Mouse (Mus musculus) heart, postnatal 0 days (tissue): Measurements from ENCODE around the gene Rhebl1. TPM values are rescaled to one million over a fixed set of nuclear protein-coding genes. Genes with fewer than 3 reads are reported as not detected.

Experiments used
- ATAC-seq: fragments of 200-750 bp; cut with Nextera tagmentation; 2 replicates; pipeline ENCODE4 v1.8.0; 2017; ENCODE audit warnings: low read depth, moderate number of reproducible peaks, moderate library complexity; ENCODE audit not compliant: insufficient read depth
- DNase-seq: peaks from one replicate; pipeline ENCODE4 v3.0.0-alpha.2; 2016; ENCODE audit warnings: low spot score
- H3K27ac ChIP-seq: fragments of 300-500 bp; sonication (generic); 2 replicates; pipeline ENCODE4 v1.5.1; 2014; ENCODE audit warnings: low read depth, mild to moderate bottlenecking
- H3K27me3 ChIP-seq: fragments of 300-500 bp; sonication (generic); 2 replicates; pipeline ENCODE4 v1.6.1; 2014; ENCODE audit warnings: low read length, mixed read lengths; ENCODE audit not compliant: control insufficient read depth, insufficient read depth
- H3K36me3 ChIP-seq: fragments of 300-500 bp; sonication (generic); replicated peaks from 2 replicates; pipeline ENCODE4 v1.6.1; 2014; ENCODE audit warnings: low read length, mixed read lengths; ENCODE audit not compliant: control insufficient read depth, insufficient read depth
- H3K4me1 ChIP-seq: fragments of 300-500 bp; sonication (generic); 2 replicates; pipeline ENCODE4 v1.6.1; 2014; ENCODE audit warnings: antibody characterized with exemption; ENCODE audit not compliant: control insufficient read depth, insufficient read depth
- H3K4me2 ChIP-seq: fragments of 300-500 bp; sonication (generic); 2 replicates; pipeline ENCODE4 v1.6.1; 2014; ENCODE audit warnings: low read depth, mild to moderate bottlenecking, low read length, moderate library complexity
- H3K4me3 ChIP-seq: fragments of 300-500 bp; sonication (generic); 2 replicates; pipeline ENCODE4 v1.5.1; 2014; ENCODE audit warnings: low read depth, low read length
- H3K9ac ChIP-seq: fragments of 300-500 bp; sonication (generic); replicated peaks from 2 replicates; pipeline ENCODE4 v1.6.1; 2014; ENCODE audit warnings: low read depth, low read length, mixed read lengths
- H3K9me3 ChIP-seq: fragments of 300-500 bp; sonication (generic); replicated peaks from 2 replicates; pipeline ENCODE4 v1.6.1; 2016; ENCODE audit warnings: low read length; ENCODE audit not compliant: control insufficient read depth
- CTCF ChIP-seq: IDR thresholded peaks from 2 replicates; pipeline ENCODE4 v1.5.1; 2016; ENCODE audit warnings: antibody characterized with exemption, control low read depth, low read depth
- EP300 ChIP-seq: IDR thresholded peaks from 2 replicates; pipeline ENCODE4 v1.6.1; 2016; ENCODE audit warnings: antibody characterized with exemption, low read depth
- WGBS: fragments of 180-500 bp; shearing (Covaris S2); extraction: QIAGEN DNeasy Blood & Tissue Kit; methylation state at CpG from one replicate; pipeline ENCODE4 v1.1.7; 2014; 5-methylcytosine and 5-hydroxymethylcytosine counted together
- polyA plus RNA-seq: library from polyadenylated mRNA; unstranded; fragments of >200 nt; fragmentation: Nextera tagmentation; extraction: Ambion mirVana; gene quantifications from 2 replicates; pipeline ENCODE4 v1.2.1, GENCODE M21; 2015
- total RNA-seq: library from RNA; depleted of rRNA; stranded (reverse); fragments of >200 nt; gene quantifications from 2 replicates; pipeline ENCODE4 v1.2.3, GENCODE M21; 2014; ENCODE audit warnings: low replicate concordance; rRNA removed

The Rhebl1 gene
- total and polyA plus RNA-seq, 2 experiments from 2014 or later = 4.1 to 12.6 TPM

- Histone ChIP-seq H3K4me3 (no peak overlapping the region), H3K36me3 (peaks cover 59% of the 10 kb centered on the region), H3K4me1 (peaks cover 5% of the 10 kb centered on the region; the same call in 1 of the 2 replicates), H3K9me3 (no peaks in the 10 kb centered on the region), H3K27ac (no peak overlapping the region), H3K4me2 (no peak overlapping the region), H3K9ac (no peak overlapping the region), H3K27me3 (no peaks in the 10 kb centered on the region)
- 86% methylated on average over 13 of the region's 13 CpGs for WGBS
- no peak for DNase-seq
- no peak for ATAC-seq
- TF ChIP-seq EP300 = no peak
- TF ChIP-seq CTCF = no peak
Observed at GRCm38 (mm10) chr15:98834059-98834458, 60.3 kb downstream of the Rhebl1 start.

GRCm38 (mm10) chr15:98833281-98833680, 61.1 kb downstream of the Rhebl1 start:
- ATAC-seq (no peak), DNase-seq (no peak)
- Histone ChIP-seq H3K4me3 (no peak overlapping the region), H3K9ac (no peak overlapping the region), H3K4me2 (no peak overlapping the region), H3K4me1 (peaks cover 8% of the 10 kb centered on the region; the same call in 1 of the 2 replicates), H3K9me3 (no peaks in the 10 kb centered on the region), H3K27me3 (no peaks in the 10 kb centered on the region), H3K27ac (0 out of 2 replicates have a peak overlapping the region, but pooled peaks have one; percentile 74), H3K36me3 (peaks cover 51% of the 10 kb centered on the region)
- WGBS = 88% methylated on average over 11 of the region's 11 CpGs
- no peak for TF ChIP-seq CTCF
- no peak for TF ChIP-seq EP300

DNA sequence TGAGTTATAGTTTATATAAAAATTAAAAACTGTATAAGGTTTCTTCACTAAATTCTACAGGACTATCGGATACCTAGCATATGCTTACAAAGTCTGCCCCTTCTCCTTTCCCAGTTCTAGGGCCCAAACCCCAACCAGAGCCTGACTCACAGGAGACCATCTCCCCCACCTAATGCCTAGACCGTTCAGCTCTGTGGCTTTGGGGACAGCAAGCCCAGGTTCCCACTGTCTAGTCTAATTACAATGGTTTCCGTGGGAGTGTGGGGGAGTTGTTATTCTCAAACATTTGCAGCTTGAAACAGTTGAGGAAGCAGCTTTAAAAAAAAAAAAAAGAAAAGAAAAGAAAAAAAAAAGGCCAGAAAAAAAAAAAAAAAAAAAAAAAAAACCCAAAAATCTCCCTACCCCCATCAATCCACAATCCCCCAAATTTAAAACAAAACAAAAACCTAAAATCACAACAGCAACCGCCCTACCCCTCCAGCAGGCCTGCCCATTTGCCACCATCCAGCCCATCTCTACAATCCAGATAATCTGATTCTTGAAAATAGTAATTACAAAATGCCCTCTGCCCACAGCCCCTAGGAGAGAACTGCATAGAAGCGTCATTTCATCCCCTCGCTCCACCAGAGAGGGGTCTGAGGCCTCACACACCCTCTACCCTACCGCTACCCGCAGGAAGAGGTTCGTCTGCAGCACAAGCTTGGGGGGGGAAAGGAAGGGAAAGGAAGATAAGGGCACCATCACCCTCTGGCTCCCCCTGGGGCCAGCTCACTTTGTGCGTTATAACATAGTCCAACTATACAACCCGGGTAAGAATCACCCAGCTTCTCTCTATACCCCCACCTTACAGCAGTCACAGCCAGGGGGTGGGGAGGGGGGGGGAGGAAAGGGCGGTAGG, 61.9 kb downstream of the Rhebl1 start:
- H3K4me1 ChIP-seq = peaks cover 12% of the 10 kb centered on the region; the same call in 1 of the 2 replicates
- H3K36me3 ChIP-seq = peaks cover 48% of the 10 kb centered on the region
- H3K27ac ChIP-seq = peak overlapping the region; percentile 99
- H3K27me3 ChIP-seq = no peaks in the 10 kb centered on the region
- H3K9me3 ChIP-seq = no peaks in the 10 kb centered on the region
- TF ChIP-seq EP300 = no peak
- no peak for TF ChIP-seq CTCF
- no peak overlapping the region for H3K9ac ChIP-seq
- no peak for ATAC-seq
- H3K4me2 ChIP-seq = peak overlapping the region; percentile 64
- H3K4me3 ChIP-seq = no peak overlapping the region
- no peak for DNase-seq
- 43% methylated on average over 12 of the region's 12 CpGs for WGBS

GRCm38 (mm10) chr15:98831684-98832035, 62.7 kb downstream of the Rhebl1 start:
- peak overlapping the region; percentile 64 for H3K4me2 ChIP-seq
- WGBS = 16% methylated on average over 9 of the region's 9 CpGs
- peak overlapping the region; percentile 99 for H3K27ac ChIP-seq
- H3K36me3 ChIP-seq = peaks cover 40% of the 10 kb centered on the region
- H3K4me1 ChIP-seq = peaks cover 12% of the 10 kb centered on the region; the same call in 1 of the 2 replicates
- TF ChIP-seq CTCF (no peak), EP300 (peak; percentile 37; the same call in 1 of the 2 replicates)
- H3K9me3 ChIP-seq = no peaks in the 10 kb centered on the region
- no peak for ATAC-seq
- peak overlapping the region; percentile 92 for H3K4me3 ChIP-seq
- no peak for DNase-seq
- no peaks in the 10 kb centered on the region for H3K27me3 ChIP-seq
- H3K9ac ChIP-seq = peak overlapping the region; percentile 97; the same call in 1 of the 2 replicates

GRCm38 (mm10) chr15:98830736-98831683, 63.3 kb downstream of the Rhebl1 start, which contains the start of gene Prkag1:
Prkag1 (minus strand) TSS chr15:98831521.
- under 1% methylated on average over 59 of the region's 66 CpGs for WGBS

More at GRCm38 (mm10) chr15:98830736-98831683, 63.3 kb downstream of the Rhebl1 start, which contains the start of gene Prkag1:
- ATAC-seq = peak; percentile 96
- peak within 1 kb of the TSS; percentile 97 for H3K9ac ChIP-seq
- H3K4me3 ChIP-seq = peak within 1 kb of the TSS; percentile 92
- H3K4me1 ChIP-seq = peaks cover 12% of the 10 kb centered on the region; the same call in 1 of the 2 replicates
- peaks cover 34% of the 10 kb centered on the region for H3K36me3 ChIP-seq
- peak within 1 kb of the TSS; percentile 99 for H3K27ac ChIP-seq
- no peaks in the 10 kb centered on the region for H3K9me3 ChIP-seq
- H3K4me2 ChIP-seq = peak within 1 kb of the TSS; percentile 64
- H3K27me3 ChIP-seq = no peaks in the 10 kb centered on the region
- TF ChIP-seq EP300 = peak; percentile 83
- TF ChIP-seq CTCF = peak; percentile 42; the same call in 1 of the 2 replicates
- DNase-seq = peak; percentile 98

Other genes starting within 250 kb of the Rhebl1 start
- 25.1 and 32.7 TPM in 2 replicates for gene Ddx23, start 231.6 kb downstream of the Rhebl1 start, total RNA-seq
- 11.8 and 12.9 TPM in 2 replicates for gene Ddx23, start 231.6 kb downstream of the Rhebl1 start, polyA plus RNA-seq
- 7.1 and 13.0 TPM in 2 replicates for gene Rnd1, start 217.1 kb downstream of the Rhebl1 start, total RNA-seq
- 1.0 and 1.1 TPM in 2 replicates for gene Rnd1, start 217.1 kb downstream of the Rhebl1 start, polyA plus RNA-seq
- 0.77 TPM in 1 of 2 replicates, not detected in the other for gene Ccdc65, start 186.3 kb downstream of the Rhebl1 start, total RNA-seq
- 0.25 and 0.86 TPM in 2 replicates for gene Ccdc65, start 186.3 kb downstream of the Rhebl1 start, polyA plus RNA-seq
- 4.3 and 26.7 TPM in 2 replicates for gene Fkbp11, start 166.3 kb downstream of the Rhebl1 start, total RNA-seq
- 21.7 and 22.0 TPM in 2 replicates for gene Fkbp11, start 166.3 kb downstream of the Rhebl1 start, polyA plus RNA-seq
- gene Arf3, start 131.3 kb downstream of the Rhebl1 start, total RNA-seq = 27.6 and 28.7 TPM in 2 replicates
- 15.9 and 17.3 TPM in 2 replicates for gene Arf3, start 131.3 kb downstream of the Rhebl1 start, polyA plus RNA-seq
- gene Wnt10b, start 116.4 kb downstream of the Rhebl1 start, total RNA-seq = not detected in 2 replicates
- gene Wnt10b, start 116.4 kb downstream of the Rhebl1 start, polyA plus RNA-seq = 0.07 TPM in 1 of 2 replicates, not detected in the other
- not detected in 2 replicates for gene Wnt1, start 104.7 kb downstream of the Rhebl1 start, total RNA-seq
- not detected in 2 replicates for gene Wnt1, start 104.7 kb downstream of the Rhebl1 start, polyA plus RNA-seq
- 1.4 and 1.9 TPM in 2 replicates for gene Ddn, start 85.0 kb downstream of the Rhebl1 start, total RNA-seq
- 0.11 TPM in 2 replicates for gene Ddn, start 85.0 kb downstream of the Rhebl1 start, polyA plus RNA-seq
- gene Prkag1, start 63.0 kb downstream of the Rhebl1 start, total RNA-seq = 115 and 134 TPM in 2 replicates
- 113 and 114 TPM in 2 replicates for gene Prkag1, start 63.0 kb downstream of the Rhebl1 start, polyA plus RNA-seq
- 31.6 and 34.4 TPM in 2 replicates for gene Kmt2d, start 23.3 kb downstream of the Rhebl1 start, total RNA-seq
- 5.5 and 6.0 TPM in 2 replicates for gene Kmt2d, start 23.3 kb downstream of the Rhebl1 start, polyA plus RNA-seq
- gene Dhh, start 4.0 kb upstream of the Rhebl1 start, total RNA-seq = 4.4 and 4.8 TPM in 2 replicates
- gene Dhh, start 4.0 kb upstream of the Rhebl1 start, polyA plus RNA-seq = 1.7 TPM in 2 replicates
- gene Lmbr1l, start 23.7 kb upstream of the Rhebl1 start, total RNA-seq = 25.5 and 28.2 TPM in 2 replicates
- 8.0 and 9.6 TPM in 2 replicates for gene Lmbr1l, start 23.7 kb upstream of the Rhebl1 start, polyA plus RNA-seq
- 2,330 and 2,912 TPM in 2 replicates for gene Tuba1b, start 40.0 kb upstream of the Rhebl1 start, total RNA-seq
- 608 and 611 TPM in 2 replicates for gene Tuba1b, start 40.0 kb upstream of the Rhebl1 start, polyA plus RNA-seq
- gene Gm49450, start 59.0 kb upstream of the Rhebl1 start, total RNA-seq = 78.3 and 158 TPM in 2 replicates
- gene Gm49450, start 59.0 kb upstream of the Rhebl1 start, polyA plus RNA-seq = not detected in 2 replicates
- gene Tuba1a, start 59.2 kb upstream of the Rhebl1 start, total RNA-seq = 1,016 and 1,136 TPM in 2 replicates
- gene Tuba1a, start 59.2 kb upstream of the Rhebl1 start, polyA plus RNA-seq = 404 and 408 TPM in 2 replicates
- gene Tuba1c, start 135.4 kb upstream of the Rhebl1 start, total RNA-seq = 309 and 399 TPM in 2 replicates
- gene Tuba1c, start 135.4 kb upstream of the Rhebl1 start, polyA plus RNA-seq = 73.8 and 97.1 TPM in 2 replicates
- 2.0 TPM in 1 of 2 replicates, not detected in the other for gene Prph, start 160.6 kb upstream of the Rhebl1 start, total RNA-seq
- 0.07 and 0.84 TPM in 2 replicates for gene Prph, start 160.6 kb upstream of the Rhebl1 start, polyA plus RNA-seq
- 16.2 and 19.1 TPM in 2 replicates for gene Troap, start 180.0 kb upstream of the Rhebl1 start, total RNA-seq
- 7.0 and 8.1 TPM in 2 replicates for gene Troap, start 180.0 kb upstream of the Rhebl1 start, polyA plus RNA-seq
- gene C1ql4, start 193.3 kb upstream of the Rhebl1 start, total RNA-seq = not detected in 2 replicates
- gene C1ql4, start 193.3 kb upstream of the Rhebl1 start, polyA plus RNA-seq = 0.20 TPM in 1 of 2 replicates, not detected in the other
- 2.3 TPM in 1 of 2 replicates, not detected in the other for gene Dnajc22, start 198.6 kb upstream of the Rhebl1 start, total RNA-seq
- gene Dnajc22, start 198.6 kb upstream of the Rhebl1 start, polyA plus RNA-seq = 0.29 and 0.61 TPM in 2 replicates
- gene Spats2, start 231.4 kb upstream of the Rhebl1 start, total RNA-seq = 17.6 and 22.5 TPM in 2 replicates
- gene Spats2, start 231.4 kb upstream of the Rhebl1 start, polyA plus RNA-seq = 15.0 and 16.1 TPM in 2 replicates